Mouse (Mus musculus): Measurements from ENCODE around the gene Nop56. TPM values are rescaled to one million over a fixed set of nuclear protein-coding genes. Genes with fewer than 3 reads are reported as not detected.
A peak's percentile ranks its signal among the peaks of the same experiment; 100 is the strongest.

The Nop56 gene
- polyA plus RNA-seq, 1 experiment from 2014 or later, result 335 TPM

DNA sequence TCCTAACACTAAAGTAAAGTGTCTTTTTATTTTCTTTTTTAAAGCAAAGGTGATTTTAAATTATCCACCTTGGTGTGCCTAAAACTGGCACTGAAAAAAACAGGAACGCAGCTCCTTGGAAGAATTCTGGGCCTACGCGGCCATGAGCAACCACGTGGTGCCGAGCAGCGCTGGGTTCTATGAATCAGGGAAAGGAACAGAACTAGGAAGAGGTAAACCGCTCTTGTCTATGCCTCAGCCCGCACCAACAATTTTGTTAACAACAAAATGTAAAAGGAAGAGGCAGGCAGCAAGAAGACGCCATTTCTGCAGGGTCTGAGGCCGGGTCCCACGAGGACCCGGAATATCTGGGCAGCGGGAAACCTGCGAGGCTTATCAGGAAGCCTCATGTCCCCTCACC, 498 bp upstream of the Nop56 start:
- H3K4me3 ChIP-seq (ENCODE audit: low read depth, low read length), result peak overlapping the region; percentile 94
- H3K4me2 ChIP-seq (ENCODE audit: low read depth), result peak overlapping the region; percentile 79
- peak; percentile 22; the same call in 1 of the 2 replicates for ATAC-seq (ENCODE audit: insufficient read depth, low FRiP score, low TSS enrichment)
- no peak for DNase-seq (ENCODE audit: low spot score)
- H3K36me3 ChIP-seq (ENCODE audit: control insufficient read depth, insufficient read depth, low read length), result peaks cover 14% of the 10 kb centered on the region
- peak overlapping the region; percentile 47; the same call in 1 of the 2 replicates for H3K27ac ChIP-seq (ENCODE audit: low read depth, low read length)
- H3K4me1 ChIP-seq (ENCODE audit: control insufficient read depth, insufficient read depth, low read length), result peaks cover 6% of the 10 kb centered on the region; the same call in 1 of the 2 replicates
- no peaks in the 10 kb centered on the region for H3K27me3 ChIP-seq (ENCODE audit: control insufficient read depth, insufficient read depth, low read length)
- H3K9ac ChIP-seq (ENCODE audit: low read length), result peak overlapping the region; percentile 87
- 2% methylated on average over 14 of the region's 14 CpGs for WGBS
- no peaks in the 10 kb centered on the region for H3K9me3 ChIP-seq (ENCODE audit: control insufficient read depth, low read length)

- Histone ChIP-seq H3K9me3 (ENCODE audit: control insufficient read depth, low read length) (no peaks in the 10 kb centered on the region), H3K9ac (ENCODE audit: low read length) (peak overlapping the region; percentile 87), H3K4me3 (ENCODE audit: low read depth, low read length) (peak overlapping the region; percentile 94), H3K4me1 (ENCODE audit: control insufficient read depth, insufficient read depth, low read length) (peaks cover 6% of the 10 kb centered on the region; the same call in 1 of the 2 replicates), H3K27me3 (ENCODE audit: control insufficient read depth, insufficient read depth, low read length) (no peaks in the 10 kb centered on the region), H3K27ac (ENCODE audit: low read depth, low read length) (no peak overlapping the region; the same call in 1 of the 2 replicates), H3K36me3 (ENCODE audit: control insufficient read depth, insufficient read depth, low read length) (peaks cover 14% of the 10 kb centered on the region), H3K4me2 (ENCODE audit: low read depth) (peak overlapping the region; percentile 79)
- ATAC-seq (ENCODE audit: insufficient read depth, low FRiP score, low TSS enrichment) (no peak), DNase-seq (ENCODE audit: low spot score) (no peak)
- WGBS, result 1% methylated on average over 10 of the region's 10 CpGs
Observed at GRCm38 (mm10) chr2:130274862-130275261, 632 bp downstream of the Nop56 start.

GRCm38 (mm10) chr2:130275649-130276048, 1.4 kb downstream of the Nop56 start:
- H3K9ac ChIP-seq (ENCODE audit: low read length), result no peak overlapping the region
- H3K4me2 ChIP-seq (ENCODE audit: low read depth), result peak overlapping the region; percentile 79
- ATAC-seq (ENCODE audit: insufficient read depth, low FRiP score, low TSS enrichment) (no peak), DNase-seq (ENCODE audit: low spot score) (peak; percentile 78)
- peak overlapping the region; percentile 94 for H3K4me3 ChIP-seq (ENCODE audit: low read depth, low read length)
- no peaks in the 10 kb centered on the region for H3K9me3 ChIP-seq (ENCODE audit: control insufficient read depth, low read length)
- no peak overlapping the region for H3K27ac ChIP-seq (ENCODE audit: low read depth, low read length)
- WGBS, result 49% methylated on average over 6 of the region's 6 CpGs
- H3K4me1 ChIP-seq (ENCODE audit: control insufficient read depth, insufficient read depth, low read length), result peaks cover 6% of the 10 kb centered on the region; the same call in 1 of the 2 replicates
- H3K36me3 ChIP-seq (ENCODE audit: control insufficient read depth, insufficient read depth, low read length), result peaks cover 16% of the 10 kb centered on the region
- H3K27me3 ChIP-seq (ENCODE audit: control insufficient read depth, insufficient read depth, low read length), result no peaks in the 10 kb centered on the region

DNA sequence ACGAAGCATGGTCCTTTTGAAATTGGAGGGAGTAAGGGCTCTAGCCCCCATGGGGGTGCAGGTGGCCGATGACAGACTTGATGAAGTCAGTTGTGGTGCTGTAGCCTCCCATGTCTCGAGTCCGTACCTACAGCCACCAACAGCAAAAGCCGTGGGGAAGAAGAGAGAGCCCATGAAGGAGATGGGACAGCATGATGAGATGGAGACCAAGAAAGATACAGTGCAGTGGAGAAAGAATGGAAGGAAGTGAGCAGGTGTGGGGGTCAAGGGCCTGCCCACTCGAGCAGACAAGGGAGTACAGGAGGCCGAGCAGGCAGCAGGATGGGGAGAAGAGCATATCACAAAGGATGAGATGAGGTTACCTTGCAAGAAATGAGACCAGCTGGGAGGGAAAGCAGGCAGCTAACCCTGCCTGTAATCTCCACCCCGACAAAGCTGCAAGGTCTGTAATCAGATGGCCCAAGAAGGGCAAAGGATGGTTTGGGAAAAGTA, 5.4 kb downstream of the Nop56 start:
- Histone ChIP-seq H3K27me3 (ENCODE audit: control insufficient read depth, insufficient read depth, low read length) (no peaks in the 10 kb centered on the region), H3K9ac (ENCODE audit: low read length) (no peak overlapping the region), H3K4me2 (ENCODE audit: low read depth) (no peak overlapping the region), H3K4me1 (ENCODE audit: control insufficient read depth, insufficient read depth, low read length) (peaks cover 11% of the 10 kb centered on the region), H3K4me3 (ENCODE audit: low read depth, low read length) (no peak overlapping the region), H3K9me3 (ENCODE audit: control insufficient read depth, low read length) (no peaks in the 10 kb centered on the region), H3K27ac (ENCODE audit: low read depth, low read length) (no peak overlapping the region), H3K36me3 (ENCODE audit: control insufficient read depth, insufficient read depth, low read length) (peaks cover 20% of the 10 kb centered on the region)
- WGBS, result 43% methylated on average over 8 of the region's 8 CpGs
- ATAC-seq (ENCODE audit: insufficient read depth, low FRiP score, low TSS enrichment) (no peak), DNase-seq (ENCODE audit: low spot score) (no peak)

GRCm38 (mm10) chr2:130280224-130280623, 6.0 kb downstream of the Nop56 start:
- no peaks in the 10 kb centered on the region for H3K9me3 ChIP-seq (ENCODE audit: control insufficient read depth, low read length)
- ATAC-seq (ENCODE audit: insufficient read depth, low FRiP score, low TSS enrichment) (no peak), DNase-seq (ENCODE audit: low spot score) (no peak)
- 72% methylated on average over 7 of the region's 7 CpGs for WGBS
- no peak overlapping the region for H3K27ac ChIP-seq (ENCODE audit: low read depth, low read length)
- H3K9ac ChIP-seq (ENCODE audit: low read length), result no peak overlapping the region
- H3K4me1 ChIP-seq (ENCODE audit: control insufficient read depth, insufficient read depth, low read length), result peaks cover 15% of the 10 kb centered on the region
- H3K27me3 ChIP-seq (ENCODE audit: control insufficient read depth, insufficient read depth, low read length), result no peaks in the 10 kb centered on the region
- no peak overlapping the region for H3K4me2 ChIP-seq (ENCODE audit: low read depth)
- H3K36me3 ChIP-seq (ENCODE audit: control insufficient read depth, insufficient read depth, low read length), result peaks cover 20% of the 10 kb centered on the region
- H3K4me3 ChIP-seq (ENCODE audit: low read depth, low read length), result no peak overlapping the region

- H3K27me3 ChIP-seq (ENCODE audit: control insufficient read depth, insufficient read depth, low read length), result no peaks in the 10 kb centered on the region
- no peak overlapping the region for H3K27ac ChIP-seq (ENCODE audit: low read depth, low read length)
- H3K9ac ChIP-seq (ENCODE audit: low read length), result no peak overlapping the region
- H3K9me3 ChIP-seq (ENCODE audit: control insufficient read depth, low read length), result no peaks in the 10 kb centered on the region
- no peak for DNase-seq (ENCODE audit: low spot score)
- H3K4me2 ChIP-seq (ENCODE audit: low read depth), result no peak overlapping the region
- H3K4me1 ChIP-seq (ENCODE audit: control insufficient read depth, insufficient read depth, low read length), result peaks cover 11% of the 10 kb centered on the region
- no peak for ATAC-seq (ENCODE audit: insufficient read depth, low FRiP score, low TSS enrichment)
- 81% methylated on average over 4 of the region's 4 CpGs for WGBS
- H3K36me3 ChIP-seq (ENCODE audit: control insufficient read depth, insufficient read depth, low read length), result peaks cover 17% of the 10 kb centered on the region
- no peak overlapping the region for H3K4me3 ChIP-seq (ENCODE audit: low read depth, low read length)
Observed at GRCm38 (mm10) chr2:130280818-130281217, 6.6 kb downstream of the Nop56 start.

GRCm38 (mm10) chr2:130283854-130284654, 9.8 kb downstream of the Nop56 start, which contains the start of gene Idh3b:
Gene Idh3b, minus strand, starts transcription at chr2:130284547.
- DNase-seq (ENCODE audit: low spot score), result peak; percentile 89
- Histone ChIP-seq H3K4me2 (ENCODE audit: low read depth) (peak within 1 kb of the TSS; percentile 77), H3K27me3 (ENCODE audit: control insufficient read depth, insufficient read depth, low read length) (no peaks in the 10 kb centered on the region), H3K4me1 (ENCODE audit: control insufficient read depth, insufficient read depth, low read length) (peaks cover 10% of the 10 kb centered on the region), H3K9ac (ENCODE audit: low read length) (peak within 1 kb of the TSS; percentile 72), H3K9me3 (ENCODE audit: control insufficient read depth, low read length) (no peaks in the 10 kb centered on the region), H3K4me3 (ENCODE audit: low read depth, low read length) (peak within 1 kb of the TSS; percentile 76), H3K27ac (ENCODE audit: low read depth, low read length) (no peak within 1 kb of the TSS), H3K36me3 (ENCODE audit: control insufficient read depth, insufficient read depth, low read length) (peaks cover 6% of the 10 kb centered on the region; the same call in 1 of the 2 replicates)
- under 1% methylated on average over 51 of the region's 51 CpGs for WGBS
- ATAC-seq (ENCODE audit: insufficient read depth, low FRiP score, low TSS enrichment), result peak; percentile 87

GRCm38 (mm10) chr2:130289086-130289485, 14.9 kb downstream of the Nop56 start:
- H3K9ac ChIP-seq (ENCODE audit: low read length), result no peak overlapping the region
- H3K4me3 ChIP-seq (ENCODE audit: low read depth, low read length), result no peak overlapping the region
- no peak for DNase-seq (ENCODE audit: low spot score)
- no peak for ATAC-seq (ENCODE audit: insufficient read depth, low FRiP score, low TSS enrichment)
- no peaks in the 10 kb centered on the region for H3K9me3 ChIP-seq (ENCODE audit: control insufficient read depth, low read length)
- 77% methylated on average over 4 of the region's 4 CpGs for whole genome bisulfite sequencing
- no peak overlapping the region for H3K4me2 ChIP-seq (ENCODE audit: low read depth)
- peaks cover 7% of the 10 kb centered on the region; the same call in 1 of the 2 replicates for H3K4me1 ChIP-seq (ENCODE audit: control insufficient read depth, insufficient read depth, low read length)
- no peak overlapping the region for H3K27ac ChIP-seq (ENCODE audit: low read depth, low read length)
- H3K27me3 ChIP-seq (ENCODE audit: control insufficient read depth, insufficient read depth, low read length), result 0 out of 2 replicates have a peak, but pooled peaks cover 2% of the 10 kb centered on the region
- no peaks in the 10 kb centered on the region for H3K36me3 ChIP-seq (ENCODE audit: control insufficient read depth, insufficient read depth, low read length)
